Mouse (Mus musculus) thymus, adult 2 months (tissue): ENCODE results near the gene Slc25a54.

ENCODE experiments used
- CTCF ChIP-seq: fragments of 200-500 bp; IDR thresholded peaks from 2 replicates; pipeline ENCODE4 v1.5.1; 2012; ENCODE audit warnings: mild to moderate bottlenecking, control low read depth, low read length, moderate library complexity, borderline replicate concordance; ENCODE audit not compliant: control insufficient read depth, poor library complexity, insufficient read depth; ENCODE audit errors: extremely low read depth
- POLR2A ChIP-seq: fragments of 200-500 bp; IDR thresholded peaks from 2 replicates; pipeline ENCODE4 v1.6.1; 2012; ENCODE audit warnings: mild to moderate bottlenecking, low read length, control low read depth, moderate library complexity; ENCODE audit not compliant: control insufficient read depth, poor library complexity, insufficient read depth; ENCODE audit errors: extremely low read depth

DNA sequence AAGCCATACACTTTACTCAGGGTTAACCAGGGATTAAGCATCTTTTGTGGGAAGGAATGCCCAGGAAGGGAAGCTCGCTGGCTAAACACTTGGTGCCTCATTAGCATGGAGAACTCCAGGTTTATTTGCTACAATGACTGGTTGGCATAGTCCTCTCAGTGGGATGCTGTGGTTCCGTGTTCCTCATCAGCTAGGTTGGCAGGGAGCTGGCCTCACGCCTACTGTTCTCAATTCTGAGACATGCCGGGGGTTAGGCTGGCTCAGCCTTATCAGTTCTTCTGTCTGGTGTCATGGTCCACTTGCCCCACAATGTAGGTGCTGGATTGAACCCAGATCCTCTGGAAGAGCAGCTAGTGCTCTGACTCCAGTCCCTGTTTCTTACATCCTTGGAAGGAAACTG lies 72.3 kb downstream of the Slc25a54 start:
- TF ChIP-seq POLR2A = no peak
- TF ChIP-seq CTCF = no peak
